15 mouse cellular contexts compared by ENCODE assay signal in the genomic region with DNA sequence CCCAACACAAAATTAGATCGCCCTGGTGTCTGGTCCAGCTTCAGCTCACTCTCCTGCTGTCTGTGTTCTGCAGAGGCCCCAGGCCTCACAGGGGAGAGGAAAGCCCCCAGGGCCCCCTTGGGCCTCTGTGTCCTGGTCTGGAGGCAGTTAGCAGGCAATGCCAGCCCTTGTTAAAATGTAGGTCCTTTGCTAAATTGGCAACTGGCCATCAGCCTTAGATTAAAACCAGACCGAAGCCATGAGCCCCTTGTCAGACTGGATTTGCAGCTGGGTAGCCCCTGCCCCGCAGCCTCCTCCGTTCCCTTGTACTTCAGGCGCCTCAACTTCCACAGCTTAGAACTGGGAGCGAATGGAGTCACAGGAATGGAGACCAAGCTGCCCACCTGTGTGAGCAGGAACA. TPM values are rescaled to one million over a fixed set of nuclear protein-coding genes. Genes with fewer than 3 reads are reported as not detected.
DNase-seq lines count a peak whose midpoint lies in the region; ATAC-seq and TF ChIP-seq lines count a peak whose summit lies in the region.
"Had no signal": no experiment of that assay in that cellular context is flagged by ENCODE, and none has a peak within 500 bp of the region (broad histone marks: within the 10 kb centered on the region; RNA-seq: fewer than 3 reads in every experiment).

No protein-coding gene starts in this region.

- no peak for ATAC-seq in heart, embryonic 12.5 days (ENCODE audit: insufficient number of reproducible peaks, low FRiP score)
- no peak for ATAC-seq in stomach, embryonic 16.5 days (ENCODE audit: insufficient read depth, low FRiP score)
- no peak for ATAC-seq in stomach, postnatal 0 days (ENCODE audit: low FRiP score, low TSS enrichment)
- ATAC-seq in embryonic facial prominence, embryonic 15.5 days (ENCODE audit: insufficient number of reproducible peaks, low FRiP score, low TSS enrichment, low read depth), result no peak
- ATAC-seq: intestine, embryonic 15.5 days; midbrain, embryonic 15.5 days had no signal

- peaks cover 50% of the 10 kb centered on the region for H3K4me1 ChIP-seq in heart, embryonic 12.5 days (replicated peaks)
- no peaks in the 10 kb centered on the region for H3K4me1 ChIP-seq in stomach, embryonic 16.5 days (ENCODE audit: control insufficient read depth, insufficient read depth, low read length)
- H3K4me1 ChIP-seq in stomach, postnatal 0 days (replicated peaks; ENCODE audit: control insufficient read depth, insufficient read depth), result no peaks in the 10 kb centered on the region
- H3K4me1 ChIP-seq in embryonic facial prominence, embryonic 15.5 days, result peaks cover 70% of the 10 kb centered on the region
- H3K4me1 ChIP-seq: intestine, embryonic 15.5 days; midbrain, embryonic 15.5 days had no signal

- no peak overlapping the region for H3K4me3 ChIP-seq in heart, embryonic 12.5 days
- H3K4me3 ChIP-seq in stomach, embryonic 16.5 days (replicated peaks; ENCODE audit: low read length), result no peak overlapping the region
- no peak overlapping the region for H3K4me3 ChIP-seq in stomach, postnatal 0 days (ENCODE audit: low read depth, low read length)
- H3K4me3 ChIP-seq in embryonic facial prominence, embryonic 15.5 days (replicated peaks), result no peak overlapping the region
- H3K4me3 ChIP-seq: intestine, embryonic 15.5 days; midbrain, embryonic 15.5 days; neural tube, embryonic 12.5 days had no signal

- no peaks in the 10 kb centered on the region for H3K27me3 ChIP-seq in heart, embryonic 12.5 days (replicated peaks)
- H3K27me3 ChIP-seq in stomach, embryonic 16.5 days (ENCODE audit: control insufficient read depth, insufficient read depth, low read length), result no peaks in the 10 kb centered on the region
- no peaks in the 10 kb centered on the region for H3K27me3 ChIP-seq in stomach, postnatal 0 days (ENCODE audit: control insufficient read depth, insufficient read depth, low read length)
- no peaks in the 10 kb centered on the region for H3K27me3 ChIP-seq in embryonic facial prominence, embryonic 15.5 days
- H3K27me3 ChIP-seq: intestine, embryonic 15.5 days; midbrain, embryonic 15.5 days; neural tube, embryonic 12.5 days had no signal

- peak overlapping the region; percentile 49; the same call in 1 of the 2 replicates for H3K9ac ChIP-seq in heart, embryonic 12.5 days
- H3K9ac ChIP-seq in stomach, embryonic 16.5 days (ENCODE audit: low read length), result peak overlapping the region; percentile 40; the same call in 1 of the 2 replicates
- no peak overlapping the region for H3K9ac ChIP-seq in stomach, postnatal 0 days (ENCODE audit: low read length)
- H3K9ac ChIP-seq in embryonic facial prominence, embryonic 15.5 days, result 0 out of 2 replicates have a peak overlapping the region, but pooled peaks have one; percentile 12
- H3K9ac ChIP-seq: intestine, embryonic 15.5 days; lung, embryonic 14.5 days; midbrain, embryonic 15.5 days; neural tube, embryonic 12.5 days had no signal

- TF ChIP-seq CTCF in stomach, postnatal 0 days (IDR thresholded peaks at IDR 0.05; ENCODE audit: low read depth), result no peak

- peak overlapping the region; percentile 70 for H3K27ac ChIP-seq in heart, embryonic 12.5 days (ENCODE audit: poor library complexity, severe bottlenecking)
- H3K27ac ChIP-seq in stomach, embryonic 16.5 days (ENCODE audit: low read length), result no peak overlapping the region
- H3K27ac ChIP-seq in stomach, postnatal 0 days (replicated peaks), result no peak overlapping the region
- peak overlapping the region; percentile 92 for H3K27ac ChIP-seq in embryonic facial prominence, embryonic 15.5 days (replicated peaks)
- H3K27ac ChIP-seq: intestine, embryonic 15.5 days; midbrain, embryonic 15.5 days; neural tube, embryonic 12.5 days had no signal

- no peaks in the 10 kb centered on the region for H3K9me3 ChIP-seq in heart, embryonic 12.5 days (replicated peaks)
- H3K9me3 ChIP-seq in stomach, embryonic 16.5 days (replicated peaks; ENCODE audit: control insufficient read depth, low read length), result no peaks in the 10 kb centered on the region
- H3K9me3 ChIP-seq in stomach, postnatal 0 days (ENCODE audit: control insufficient read depth, low read length), result no peaks in the 10 kb centered on the region
- no peaks in the 10 kb centered on the region for H3K9me3 ChIP-seq in embryonic facial prominence, embryonic 15.5 days (replicated peaks)
- H3K9me3 ChIP-seq: intestine, embryonic 15.5 days; midbrain, embryonic 15.5 days; neural tube, embryonic 12.5 days had no signal

- DNase-seq in heart, adult 8-10 months (ENCODE audit: low spot score), result no peak
- no peak for DNase-seq in stomach, postnatal 0 days (ENCODE audit: low spot score)
- no peak for DNase-seq in adrenal gland, postnatal 36 days
- no peak for DNase-seq in cerebellum, postnatal 36 days
- DNase-seq: cerebellum, adult 18-20 months; heart, adult 11 months; liver; lung, embryonic 14.5 days; thymus, postnatal 14 days had no signal

- no peak for TF ChIP-seq EP300 in stomach, postnatal 0 days (optimal IDR thresholded peaks at IDR 0.05)

- 0 out of 2 replicates have a peak, but pooled peaks cover 3% of the 10 kb centered on the region for H3K36me3 ChIP-seq in heart, embryonic 12.5 days
- no peaks in the 10 kb centered on the region for H3K36me3 ChIP-seq in stomach, embryonic 16.5 days (ENCODE audit: control insufficient read depth, insufficient read depth, low read length)
- no peaks in the 10 kb centered on the region for H3K36me3 ChIP-seq in stomach, postnatal 0 days (ENCODE audit: control insufficient read depth, insufficient read depth, low read length)
- H3K36me3 ChIP-seq in embryonic facial prominence, embryonic 15.5 days, result no peaks in the 10 kb centered on the region
- H3K36me3 ChIP-seq: intestine, embryonic 15.5 days; midbrain, embryonic 15.5 days; neural tube, embryonic 12.5 days had no signal

- H3K4me2 ChIP-seq in heart, embryonic 12.5 days, result no peak overlapping the region
- no peak overlapping the region for H3K4me2 ChIP-seq in stomach, embryonic 16.5 days (ENCODE audit: low read depth, low read length)
- no peak overlapping the region for H3K4me2 ChIP-seq in stomach, postnatal 0 days (replicated peaks; ENCODE audit: low read depth)
- H3K4me2 ChIP-seq in embryonic facial prominence, embryonic 15.5 days (replicated peaks), result no peak overlapping the region
- H3K4me2 ChIP-seq: intestine, embryonic 15.5 days; lung, embryonic 14.5 days; midbrain, embryonic 15.5 days; neural tube, embryonic 12.5 days had no signal

- WGBS in heart, embryonic 12.5 days, result 52% methylated on average over 6 of the region's 6 CpGs
- WGBS in stomach, embryonic 16.5 days, result 67% methylated on average over 6 of the region's 6 CpGs
- 72% methylated on average over 6 of the region's 6 CpGs for WGBS in stomach, postnatal 0 days
- WGBS in embryonic facial prominence, embryonic 15.5 days, result 15% methylated on average over 6 of the region's 6 CpGs

RNA-seq across cellular contexts. Expression of gene Prrx2, which starts 37.9 kb away (rescaled TPM):
- 58.8 and 63.9 TPM in 2 replicates for polyA plus RNA-seq in heart, embryonic 12.5 days (2016; fragmentation: Nextera tagmentation; extraction: Ambion mirVana)
- total RNA-seq in heart, adult 8-10 months (2022), result under 1 TPM; 0.28 to 1.00 (median 0.73) TPM
- polyA plus RNA-seq in stomach, embryonic 16.5 days (2015; fragmentation: Nextera tagmentation; extraction: Ambion mirVana), result 3.5 and 3.9 TPM in 2 replicates
- polyA plus RNA-seq in stomach, postnatal 0 days (2015; fragmentation: Nextera tagmentation; extraction: Ambion mirVana), result 1.8 and 2.0 TPM in 2 replicates
- polyA plus RNA-seq in embryonic facial prominence, embryonic 15.5 days (2015; fragmentation: Nextera tagmentation; extraction: Ambion mirVana), result 77.3 and 88.8 TPM in 2 replicates
- total RNA-seq in adrenal gland, postnatal 36 days (2021), result 1 to 10 TPM in 1 of 2 experiments, under 1 TPM in 1; 0.46 to 2.2 TPM

RNA-seq across cellular contexts. Expression of gene Asb6, which starts 42.5 kb away (rescaled TPM):
- 24.2 and 25.5 TPM in 2 replicates for polyA plus RNA-seq in heart, embryonic 12.5 days (2016; fragmentation: Nextera tagmentation; extraction: Ambion mirVana)
- total RNA-seq in heart, adult 8-10 months (2022), result 10 to 100 TPM in 1 of 4 experiments, 1 to 10 TPM in 3; 8.4 to 11.3 (median 8.7) TPM
- 28.0 and 30.0 TPM in 2 replicates for polyA plus RNA-seq in stomach, embryonic 16.5 days (2015; fragmentation: Nextera tagmentation; extraction: Ambion mirVana)
- polyA plus RNA-seq in stomach, postnatal 0 days (2015; fragmentation: Nextera tagmentation; extraction: Ambion mirVana), result 17.2 and 19.6 TPM in 2 replicates
- polyA plus RNA-seq in embryonic facial prominence, embryonic 15.5 days (2015; fragmentation: Nextera tagmentation; extraction: Ambion mirVana), result 37.8 and 37.9 TPM in 2 replicates
- 10 to 100 TPM; 23.9 to 27.0 TPM for total RNA-seq in adrenal gland, postnatal 36 days (2021)

RNA-seq across cellular contexts. Expression of gene Ptges, which starts 57.0 kb away (rescaled TPM):
- 2.3 and 4.3 TPM in 2 replicates for polyA plus RNA-seq in heart, embryonic 12.5 days (2016; fragmentation: Nextera tagmentation; extraction: Ambion mirVana)
- total RNA-seq in heart, adult 8-10 months (2022), result 1 to 10 TPM; 1.3 to 3.1 (median 1.9) TPM
- 10.3 and 13.0 TPM in 2 replicates for polyA plus RNA-seq in stomach, embryonic 16.5 days (2015; fragmentation: Nextera tagmentation; extraction: Ambion mirVana)
- polyA plus RNA-seq in stomach, postnatal 0 days (2015; fragmentation: Nextera tagmentation; extraction: Ambion mirVana), result 28.3 and 29.2 TPM in 2 replicates
- 27.0 and 32.4 TPM in 2 replicates for polyA plus RNA-seq in embryonic facial prominence, embryonic 15.5 days (2015; fragmentation: Nextera tagmentation; extraction: Ambion mirVana)
- 10 to 100 TPM; 22.4 to 34.9 TPM for total RNA-seq in adrenal gland, postnatal 36 days (2021)

Comparison
In these comparisons a context has a peak if more than half of its experiments do, and no peak if none do; other contexts are left out.
1. H3K27ac ChIP-seq: peak in heart, embryonic 12.5 days (single experiment) and embryonic facial prominence, embryonic 15.5 days (single experiment); none in stomach, embryonic 16.5 days (single experiment) and stomach, postnatal 0 days (single experiment).
2. RNA of gene Prrx2, which starts 37.9 kb away (polyA plus RNA-seq): 77.3 to 88.8 TPM in embryonic facial prominence, embryonic 15.5 days and 58.8 to 63.9 TPM in heart, embryonic 12.5 days; 3.5 to 3.9 TPM in stomach, embryonic 16.5 days and 1.8 to 2.0 TPM in stomach, postnatal 0 days; every median in the first group is over 10 times any median in the second.